Mouse (Mus musculus): ENCODE measurements at regions not wholly inside any gene's neighbourhood (a gene's known extent, or its start where the extent isn't known, plus 50 kb on each side); places are given as distances from the start of the nearest gene placed in this dataset.

DNA sequence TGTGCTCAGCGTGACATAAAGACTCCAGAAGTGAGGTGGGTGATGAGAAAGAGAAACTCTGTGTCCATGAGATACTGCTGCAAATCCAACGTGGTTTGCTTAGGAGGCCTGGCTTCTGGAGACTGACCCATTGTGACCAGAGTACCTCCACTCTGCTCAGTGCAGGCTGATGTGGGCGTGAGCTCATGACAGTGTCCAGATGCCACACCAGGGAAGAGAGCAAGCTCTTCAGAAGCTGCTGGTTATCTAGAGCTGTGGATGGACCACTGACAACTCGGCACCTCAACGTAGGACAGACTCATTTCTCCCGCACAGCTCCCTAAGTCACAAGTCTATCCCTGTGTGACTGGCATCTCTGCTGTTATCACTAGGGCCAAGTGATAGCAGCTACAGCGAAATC, 114.9 kb upstream of the N6amt1 start:
- no peak for TF ChIP-seq CTCF (IDR thresholded peaks at IDR 0.05; ENCODE audit: borderline replicate concordance, insufficient read depth, low read depth, low read length)
- TF ChIP-seq POLR2A (IDR thresholded peaks at IDR 0.05; ENCODE audit: borderline replicate concordance, insufficient read depth, low read length), result no peak
